Mouse (Mus musculus) heart, embryonic 13.5 days (tissue): ENCODE data around the gene Ttc30b. TPM values are rescaled to one million over a fixed set of nuclear protein-coding genes. Genes with fewer than 3 reads are reported as not detected.

ENCODE experiments used
- ATAC-seq: fragments of 200-750 bp; cut with Nextera tagmentation; 2 replicates; pipeline ENCODE4 v1.8.0; 2017; ENCODE audit warnings: moderate TSS enrichment; ENCODE audit not compliant: insufficient number of reproducible peaks, low FRiP score, low TSS enrichment; ENCODE audit errors: extremely low read depth
- H3K27ac ChIP-seq: fragments of 300-500 bp; sonication (generic); replicated peaks from 2 replicates; pipeline ENCODE4 v1.5.1; 2015; ENCODE audit warnings: moderate library complexity, mild to moderate bottlenecking, inconsistent platforms
- H3K27me3 ChIP-seq: fragments of 300-500 bp; sonication (generic); replicated peaks from 2 replicates; pipeline ENCODE4 v1.6.1; 2015; ENCODE audit warnings: mild to moderate bottlenecking, inconsistent platforms
- H3K36me3 ChIP-seq: fragments of 300-500 bp; sonication (generic); 2 replicates; pipeline ENCODE4 v1.6.1; 2015; ENCODE audit warnings: mild to moderate bottlenecking, inconsistent platforms
- H3K4me1 ChIP-seq: fragments of 300-500 bp; sonication (generic); 2 replicates; pipeline ENCODE4 v1.6.1; 2015; ENCODE audit warnings: inconsistent platforms
- H3K4me2 ChIP-seq: fragments of 300-500 bp; sonication (generic); 2 replicates; pipeline ENCODE4 v1.6.1; 2015; ENCODE audit warnings: inconsistent platforms, mild to moderate bottlenecking, moderate library complexity
- H3K4me3 ChIP-seq: fragments of 300-500 bp; sonication (generic); 2 replicates; pipeline ENCODE4 v1.5.1; 2015; ENCODE audit warnings: moderate library complexity, mild to moderate bottlenecking, inconsistent platforms
- H3K9ac ChIP-seq: fragments of 300-500 bp; sonication (generic); 2 replicates; pipeline ENCODE4 v1.6.1; 2015; ENCODE audit warnings: inconsistent platforms, mild to moderate bottlenecking, moderate library complexity
- H3K9me3 ChIP-seq: fragments of 300-500 bp; sonication (generic); 2 replicates; pipeline ENCODE4 v1.6.1; 2016; ENCODE audit warnings: inconsistent platforms
- WGBS: fragments of 180-500 bp; shearing (Covaris S2); methylation state at CpG from one replicate; pipeline ENCODE4 v1.1.7; 2015; ENCODE audit warnings: mixed read lengths; 5-methylcytosine and 5-hydroxymethylcytosine counted together
- polyA plus RNA-seq: library from polyadenylated mRNA; unstranded; fragments of >200 nt; fragmentation: Nextera tagmentation; extraction: Ambion mirVana; gene quantifications from 2 replicates; pipeline ENCODE4 v1.2.1, GENCODE M21; 2015

Ttc30b gene
- polyA plus RNA-seq, 1 experiment from 2014 or later, result 8.6 TPM

DNA sequence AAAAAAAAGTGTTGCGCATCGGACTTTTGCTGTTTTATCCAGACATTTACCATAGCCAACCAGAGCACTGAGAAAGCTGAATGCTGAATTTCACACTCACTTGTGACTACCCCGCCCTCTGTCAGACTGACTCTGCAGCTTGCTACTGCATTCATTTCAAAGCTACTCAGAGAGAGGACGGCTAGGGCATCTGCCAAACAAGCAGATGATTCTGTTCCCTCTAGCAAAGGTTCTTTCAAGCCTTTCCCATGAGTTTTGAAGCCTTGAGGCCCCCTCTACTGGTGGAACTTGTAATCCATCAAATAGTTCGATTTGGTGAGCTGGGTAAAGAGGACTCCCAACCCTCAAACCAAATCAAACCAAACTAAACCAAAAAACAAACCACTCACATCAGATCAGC, 26.6 kb upstream of the Ttc30b start:
- H3K27me3 ChIP-seq, result no peaks in the 10 kb centered on the region
- peaks cover 34% of the 10 kb centered on the region for H3K4me1 ChIP-seq
- peak overlapping the region; percentile 72 for H3K4me2 ChIP-seq
- WGBS, result 17% methylated on average over 5 of the region's 5 CpGs
- peak overlapping the region; percentile 38 for H3K4me3 ChIP-seq
- peak overlapping the region; percentile 63 for H3K9ac ChIP-seq
- H3K27ac ChIP-seq, result peak overlapping the region; percentile 70
- no peaks in the 10 kb centered on the region for H3K36me3 ChIP-seq
- no peaks in the 10 kb centered on the region for H3K9me3 ChIP-seq
- no peak for ATAC-seq

DNA sequence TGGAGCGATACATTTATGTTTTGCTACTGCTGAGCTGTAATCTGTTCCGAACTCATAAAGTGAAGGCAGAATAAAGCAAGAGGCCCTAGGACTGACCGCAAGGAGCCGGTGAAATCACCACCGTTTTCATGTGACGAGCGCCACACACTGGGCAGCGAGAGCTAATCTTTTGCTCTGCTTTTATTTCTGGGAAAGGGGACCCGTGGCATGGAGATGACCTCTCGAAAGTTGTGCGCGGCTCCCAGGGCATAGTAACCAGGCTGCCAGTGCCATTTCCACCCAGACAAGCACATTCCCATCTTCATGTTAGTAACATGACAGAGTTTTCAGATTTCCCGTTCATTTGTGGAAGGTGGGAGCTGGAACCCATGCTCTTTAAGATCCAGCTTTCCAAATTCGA, 26.1 kb upstream of the Ttc30b start:
- Histone ChIP-seq H3K27ac (peak overlapping the region; percentile 70), H3K4me3 (peak overlapping the region; percentile 38), H3K36me3 (no peaks in the 10 kb centered on the region), H3K4me1 (peaks cover 39% of the 10 kb centered on the region), H3K4me2 (peak overlapping the region; percentile 72), H3K9ac (peak overlapping the region; percentile 63), H3K9me3 (no peaks in the 10 kb centered on the region), H3K27me3 (no peaks in the 10 kb centered on the region)
- no peak for ATAC-seq
- 6% methylated on average over 14 of the region's 14 CpGs for WGBS

DNA sequence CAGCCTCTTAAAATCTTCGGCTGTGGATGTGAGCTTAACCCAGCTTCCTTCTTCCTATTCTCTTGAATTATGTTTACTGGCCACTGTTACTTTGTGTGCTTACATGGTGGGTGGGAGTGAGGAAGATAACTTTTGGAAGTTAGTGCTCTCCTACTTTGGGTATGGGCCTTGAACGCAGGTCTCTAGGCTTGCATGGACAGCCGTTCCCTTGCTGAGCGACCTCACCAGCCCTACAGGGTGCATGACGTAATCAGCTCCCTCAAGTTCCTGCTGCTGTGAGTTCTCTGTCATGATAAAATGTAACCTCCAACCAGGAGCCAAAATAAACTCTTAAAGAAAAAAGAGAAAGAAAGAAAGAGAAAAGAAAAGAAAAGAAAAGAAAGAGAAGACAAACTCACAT, 25.7 kb upstream of the Ttc30b start:
- 49% methylated on average over 5 of the region's 5 CpGs for WGBS
- no peak for ATAC-seq

DNA sequence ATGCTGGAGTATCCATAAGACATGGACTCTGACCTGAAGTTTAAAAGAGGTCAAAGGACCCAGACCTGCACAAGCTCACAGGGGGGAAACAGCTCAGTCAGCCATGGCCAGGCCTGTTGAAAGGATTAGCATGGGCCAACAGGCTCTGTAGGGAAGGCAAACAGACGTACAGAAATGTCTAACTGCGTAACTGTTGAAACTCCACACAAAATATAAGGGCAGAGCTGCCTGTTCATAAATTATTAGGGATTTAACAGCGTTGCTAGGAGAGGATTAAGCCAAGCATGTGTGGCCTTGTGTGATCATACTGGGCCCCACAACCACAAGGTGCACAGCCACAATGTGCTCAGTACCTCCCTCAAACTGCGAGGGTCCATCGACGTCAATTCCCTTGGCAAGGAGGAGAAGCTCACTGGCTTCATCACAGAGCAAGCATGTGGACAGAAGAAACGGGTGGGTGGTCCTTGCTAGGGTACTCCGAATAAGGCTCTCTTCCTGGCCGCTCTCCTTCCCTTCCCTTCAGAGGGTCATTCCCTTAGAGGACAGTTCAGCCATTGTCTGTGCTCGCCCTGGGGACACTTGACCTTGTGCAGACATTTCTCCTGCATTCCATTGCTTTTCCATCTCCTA, 24.9 kb upstream of the Ttc30b start:
- ATAC-seq, result no peak
- peaks cover 51% of the 10 kb centered on the region for H3K4me1 ChIP-seq
- no peaks in the 10 kb centered on the region for H3K9me3 ChIP-seq
- no peaks in the 10 kb centered on the region for H3K36me3 ChIP-seq
- H3K4me3 ChIP-seq, result no peak overlapping the region
- H3K9ac ChIP-seq, result no peak overlapping the region
- no peak overlapping the region for H3K4me2 ChIP-seq
- 74% methylated on average over 10 of the region's 10 CpGs for WGBS
- 0 out of 2 replicates have a peak overlapping the region, but pooled peaks have one; percentile 1 for H3K27ac ChIP-seq
- H3K27me3 ChIP-seq, result no peaks in the 10 kb centered on the region

More for the DNA sequence above, 25.7 kb upstream of the Ttc30b start:
- Histone ChIP-seq H3K4me3 (peak overlapping the region; percentile 38), H3K27ac (peak overlapping the region; percentile 70; the same call in 1 of the 2 replicates), H3K4me2 (peak overlapping the region; percentile 72), H3K9me3 (no peaks in the 10 kb centered on the region), H3K9ac (peak overlapping the region; percentile 59), H3K4me1 (peaks cover 44% of the 10 kb centered on the region), H3K27me3 (no peaks in the 10 kb centered on the region), H3K36me3 (no peaks in the 10 kb centered on the region)

DNA sequence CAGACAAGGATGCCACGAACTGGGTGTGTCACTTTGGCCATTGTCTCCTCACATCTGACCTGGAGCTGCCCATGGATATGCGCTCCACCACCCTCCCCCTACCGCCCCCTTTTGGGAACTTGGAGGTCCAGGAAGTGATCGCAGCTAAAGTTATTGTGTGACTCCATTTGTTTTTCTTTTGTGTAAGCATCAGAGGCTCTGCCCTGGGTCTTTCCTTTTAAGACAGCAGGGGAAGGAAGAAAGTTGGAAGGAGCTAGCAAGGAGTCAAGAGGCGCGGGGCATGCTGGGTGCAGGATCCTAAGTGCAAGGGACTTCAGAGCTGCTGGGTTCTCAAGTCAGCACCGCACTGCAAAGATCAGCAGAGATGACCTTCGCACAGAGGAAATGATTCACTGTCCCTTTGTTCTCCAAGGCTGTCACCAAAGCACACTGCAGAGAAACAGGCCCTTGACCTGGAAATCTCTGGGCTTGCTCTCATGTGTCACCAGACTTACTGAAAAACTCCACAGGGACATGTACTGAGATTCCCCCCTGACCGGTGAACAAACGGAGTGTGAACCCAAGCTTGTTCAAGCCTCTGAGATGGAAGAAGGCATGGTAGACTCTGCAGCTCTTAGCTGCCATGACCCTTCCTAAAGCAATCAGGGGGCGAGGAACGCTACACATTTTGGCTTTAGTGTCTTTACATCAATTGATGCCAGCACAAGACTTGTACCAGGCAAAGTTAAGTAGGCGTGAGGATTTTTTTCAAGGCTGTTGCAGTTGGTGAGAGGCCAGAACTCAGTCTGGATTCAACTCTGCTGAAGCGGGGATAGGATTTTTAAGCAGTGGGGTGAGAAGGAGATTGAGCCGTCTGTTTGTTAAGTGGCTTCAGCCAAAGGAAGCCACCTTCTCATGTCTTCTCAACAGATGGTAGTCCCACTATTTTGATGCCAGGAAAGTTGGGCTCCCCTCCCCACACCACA, 22.3 kb upstream of the Ttc30b start:
- Histone ChIP-seq H3K27ac (peak overlapping the region; percentile 73), H3K4me1 (peaks cover 51% of the 10 kb centered on the region), H3K4me2 (peak overlapping the region; percentile 61), H3K36me3 (no peaks in the 10 kb centered on the region), H3K9me3 (no peaks in the 10 kb centered on the region), H3K9ac (peak overlapping the region; percentile 33; the same call in 1 of the 2 replicates), H3K4me3 (no peak overlapping the region), H3K27me3 (no peaks in the 10 kb centered on the region)
- WGBS, result 38% methylated on average over 15 of the region's 15 CpGs
- ATAC-seq, result no peak; the same call in 1 of the 2 replicates

DNA sequence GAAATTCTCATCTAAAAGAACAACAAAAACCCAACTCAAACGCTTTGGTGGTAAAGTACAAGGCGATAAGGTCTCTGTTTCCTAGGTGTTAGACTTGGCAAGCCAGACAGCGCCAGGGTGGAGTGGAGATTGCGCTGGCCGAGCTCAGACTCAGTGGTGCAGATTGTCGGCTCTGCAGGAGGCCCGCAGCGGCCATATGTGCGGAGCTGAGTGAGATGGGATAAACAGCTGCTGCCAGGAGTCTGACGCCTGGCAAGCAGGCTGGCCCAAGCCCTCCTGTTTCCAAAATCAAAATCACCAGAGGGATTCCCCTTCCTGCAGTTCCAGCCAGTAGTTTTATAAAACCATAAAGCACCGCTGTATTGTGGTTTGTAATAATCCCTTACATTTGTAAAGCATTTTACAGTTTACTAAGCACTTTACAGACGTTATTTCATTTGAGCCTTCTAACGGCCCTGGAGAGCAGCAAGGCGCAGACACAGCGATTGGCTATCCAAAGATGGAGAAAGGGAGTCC, 21.5 kb upstream of the Ttc30b start:
- Histone ChIP-seq H3K9me3 (no peaks in the 10 kb centered on the region), H3K4me2 (peak overlapping the region; percentile 61), H3K9ac (peak overlapping the region; percentile 68), H3K27me3 (no peaks in the 10 kb centered on the region), H3K4me1 (peaks cover 50% of the 10 kb centered on the region), H3K4me3 (peak overlapping the region; percentile 18), H3K27ac (peak overlapping the region; percentile 73), H3K36me3 (no peaks in the 10 kb centered on the region)
- WGBS, result 6% methylated on average over 15 of the region's 15 CpGs
- peak; percentile 49; the same call in 1 of the 2 replicates for ATAC-seq

DNA sequence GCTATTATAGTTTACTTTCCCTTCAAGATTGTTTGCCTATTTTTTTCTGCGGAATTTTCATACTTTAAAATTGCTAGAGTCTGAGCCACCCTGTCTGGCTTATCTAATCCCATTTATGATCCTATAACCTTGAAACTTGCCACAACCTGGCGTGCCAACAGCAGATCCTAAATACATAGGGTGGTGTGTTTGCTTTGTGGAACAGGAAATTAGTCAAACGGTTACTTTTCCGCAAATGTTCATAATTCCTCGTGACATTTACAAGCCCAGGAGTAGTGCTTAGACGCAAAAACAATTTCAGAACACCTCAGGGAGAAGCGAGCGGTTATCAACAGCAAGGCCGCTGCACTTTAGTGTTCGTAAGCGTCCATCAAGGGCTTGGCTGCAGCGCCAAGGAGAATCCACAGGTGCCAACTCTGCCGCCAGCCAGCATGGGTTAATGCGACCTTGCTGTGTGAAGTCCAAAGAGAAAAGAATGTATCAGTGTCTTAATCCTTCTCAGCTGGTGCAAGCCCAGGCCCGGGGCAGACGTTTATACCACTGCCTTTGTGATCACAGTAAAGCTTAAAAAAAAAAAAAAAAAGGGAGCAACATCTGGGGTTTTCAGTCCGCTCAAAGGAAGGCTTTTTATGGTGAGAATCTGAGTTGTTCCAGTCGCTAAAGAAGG, 20.9 kb upstream of the Ttc30b start:
- Histone ChIP-seq H3K27me3 (no peaks in the 10 kb centered on the region), H3K9me3 (no peaks in the 10 kb centered on the region), H3K36me3 (no peaks in the 10 kb centered on the region), H3K4me2 (peak overlapping the region; percentile 61), H3K4me1 (peaks cover 44% of the 10 kb centered on the region), H3K27ac (peak overlapping the region; percentile 73), H3K9ac (peak overlapping the region; percentile 68), H3K4me3 (peak overlapping the region; percentile 18)
- no peak for ATAC-seq
- 21% methylated on average over 18 of the region's 18 CpGs for WGBS

DNA sequence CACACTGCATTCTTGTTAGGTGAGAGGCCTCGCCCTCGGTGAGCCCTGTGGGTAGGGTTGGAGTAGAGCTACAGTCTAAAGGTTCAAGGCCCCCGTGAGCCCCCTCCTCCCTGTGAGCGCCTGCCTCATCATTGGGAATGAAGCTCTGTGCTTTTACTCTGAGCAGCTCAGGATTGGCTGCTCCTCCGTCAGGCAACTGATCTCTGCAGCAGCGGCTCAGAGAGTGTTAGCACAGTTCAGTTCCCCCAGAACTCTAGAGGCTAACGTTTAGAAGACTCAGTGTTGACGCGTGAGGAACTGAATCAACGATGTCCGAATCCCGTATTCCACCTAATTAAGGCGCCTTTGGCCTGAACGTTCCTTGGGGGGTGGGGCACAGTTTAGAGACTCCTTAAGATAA, 17.3 kb upstream of the Ttc30b start:
- Histone ChIP-seq H3K36me3 (no peaks in the 10 kb centered on the region), H3K27me3 (no peaks in the 10 kb centered on the region), H3K27ac (no peak overlapping the region), H3K4me3 (no peak overlapping the region), H3K9me3 (no peaks in the 10 kb centered on the region), H3K4me2 (0 out of 2 replicates have a peak overlapping the region, but pooled peaks have one; percentile 14), H3K4me1 (peaks cover 24% of the 10 kb centered on the region), H3K9ac (no peak overlapping the region)
- no peak for ATAC-seq
- 38% methylated on average over 14 of the region's 14 CpGs for WGBS

DNA sequence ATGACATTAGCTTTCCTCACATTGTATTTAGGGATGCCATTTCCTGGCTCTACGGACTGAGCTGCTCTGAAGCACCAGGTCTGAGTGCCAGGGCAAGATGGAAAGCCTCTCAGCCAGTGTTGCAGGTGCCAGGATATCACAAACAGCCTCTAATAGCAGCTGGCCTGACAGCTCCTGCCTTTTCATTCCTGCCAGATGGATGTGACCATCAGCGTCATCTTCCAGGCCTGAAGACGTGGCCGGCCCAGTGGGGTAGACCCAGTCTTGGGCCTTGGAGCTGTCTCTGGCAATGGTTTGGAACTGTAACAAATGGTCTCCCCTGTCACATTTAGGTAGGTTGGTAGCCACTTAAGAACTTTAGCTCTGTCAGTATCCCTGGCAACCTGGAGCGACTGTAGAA, 14.9 kb upstream of the Ttc30b start:
- Histone ChIP-seq H3K27ac (no peak overlapping the region), H3K9me3 (no peaks in the 10 kb centered on the region), H3K4me2 (no peak overlapping the region), H3K4me1 (peaks cover under 1% of the 10 kb centered on the region), H3K4me3 (no peak overlapping the region), H3K27me3 (no peaks in the 10 kb centered on the region), H3K9ac (no peak overlapping the region), H3K36me3 (no peaks in the 10 kb centered on the region)
- WGBS, result 86% methylated on average over 5 of the region's 5 CpGs
- ATAC-seq, result no peak

DNA sequence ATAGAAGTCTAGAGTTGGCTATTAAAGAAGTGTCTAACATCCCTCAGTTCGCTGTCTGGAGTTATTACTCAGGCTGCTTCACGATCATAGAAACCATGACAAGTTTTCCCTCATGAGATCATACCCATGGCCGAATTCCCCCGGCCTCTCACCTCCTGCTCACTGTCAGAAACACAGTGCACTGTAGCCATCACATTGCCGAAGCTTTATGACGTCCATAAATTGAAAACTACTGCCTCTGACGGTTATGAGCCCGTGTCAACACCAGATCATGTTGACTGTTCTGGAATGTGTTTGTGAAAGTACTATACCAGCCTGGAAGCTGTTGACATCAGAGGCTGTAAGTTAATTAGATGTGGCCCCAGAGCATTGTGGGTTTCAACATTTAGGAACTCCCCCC, 12.3 kb upstream of the Ttc30b start:
- Histone ChIP-seq H3K9me3 (no peaks in the 10 kb centered on the region), H3K4me2 (no peak overlapping the region), H3K4me3 (no peak overlapping the region), H3K27ac (no peak overlapping the region), H3K9ac (no peak overlapping the region), H3K4me1 (no peaks in the 10 kb centered on the region; the same call in 1 of the 2 replicates), H3K27me3 (no peaks in the 10 kb centered on the region), H3K36me3 (no peaks in the 10 kb centered on the region)
- no peak for ATAC-seq
- 71% methylated on average over 8 of the region's 8 CpGs for WGBS
